Mouse (Mus musculus) midbrain, embryonic 15.5 days (tissue): ENCODE measurements around the gene Itgb2. TPM values are rescaled to one million over a fixed set of nuclear protein-coding genes. Genes with fewer than 3 reads are reported as not detected.
A peak's percentile ranks its signal among the peaks of the same experiment; 100 is the strongest.

Source experiments
- ATAC-seq: fragments of 200-750 bp; cut with Nextera tagmentation; replicated peaks from 2 replicates; pipeline ENCODE4 v1.8.0; 2017; ENCODE audit warnings: moderate TSS enrichment
- H3K27ac ChIP-seq: fragments of 300-500 bp; sonication (generic); 2 replicates; pipeline ENCODE4 v1.5.1; 2015; ENCODE audit warnings: mild to moderate bottlenecking, inconsistent platforms
- H3K27me3 ChIP-seq: fragments of 300-500 bp; sonication (generic); replicated peaks from 2 replicates; pipeline ENCODE4 v1.6.1; 2015; ENCODE audit warnings: inconsistent platforms
- H3K36me3 ChIP-seq: fragments of 300-500 bp; sonication (generic); replicated peaks from 2 replicates; pipeline ENCODE4 v1.6.1; 2015; ENCODE audit warnings: inconsistent platforms
- H3K4me1 ChIP-seq: fragments of 300-500 bp; sonication (generic); 2 replicates; pipeline ENCODE4 v1.6.1; 2015; ENCODE audit warnings: inconsistent platforms
- H3K4me2 ChIP-seq: fragments of 300-500 bp; sonication (generic); 2 replicates; pipeline ENCODE4 v1.6.1; 2015; ENCODE audit warnings: inconsistent platforms, mild to moderate bottlenecking, moderate library complexity
- H3K4me3 ChIP-seq: fragments of 300-500 bp; sonication (generic); 2 replicates; pipeline ENCODE4 v1.5.1; 2015; ENCODE audit warnings: mild to moderate bottlenecking, inconsistent platforms
- H3K9ac ChIP-seq: fragments of 300-500 bp; sonication (generic); 2 replicates; pipeline ENCODE4 v1.6.1; 2015; ENCODE audit warnings: mild to moderate bottlenecking, inconsistent platforms
- H3K9me3 ChIP-seq: fragments of 300-500 bp; sonication (generic); 2 replicates; pipeline ENCODE4 v1.6.1; 2016; ENCODE audit warnings: inconsistent platforms
- WGBS: fragments of 180-500 bp; shearing (Covaris S2); methylation state at CpG from one replicate; pipeline ENCODE4 v1.1.7; 2015; ENCODE audit warnings: mixed read lengths; 5-methylcytosine and 5-hydroxymethylcytosine counted together
- polyA plus RNA-seq: library from polyadenylated mRNA; unstranded; fragments of >200 nt; fragmentation: Nextera tagmentation; extraction: Ambion mirVana; gene quantifications from 2 replicates; pipeline ENCODE4 v1.2.1, GENCODE M21; 2015

Itgb2 gene
- polyA plus RNA-seq, 1 experiment from 2014 or later: 0.81 TPM

GRCm38 (mm10) chr10:77560830-77561229 lies 30.8 kb downstream of the Itgb2 start:
- no peaks in the 10 kb centered on the region for H3K4me1 ChIP-seq
- 90% methylated on average over 9 of the region's 9 CpGs for WGBS
- ATAC-seq: no peak

GRCm38 (mm10) chr10:77561508-77561907 lies 31.5 kb downstream of the Itgb2 start:
- no peak overlapping the region for H3K4me3 ChIP-seq
- H3K4me2 ChIP-seq: no peak overlapping the region
- ATAC-seq: no peak
- 74% methylated on average over 2 of the region's 2 CpGs for WGBS
- no peaks in the 10 kb centered on the region for H3K9me3 ChIP-seq
- H3K9ac ChIP-seq: no peak overlapping the region
- H3K27ac ChIP-seq: no peak overlapping the region
- no peaks in the 10 kb centered on the region for H3K4me1 ChIP-seq
- no peaks in the 10 kb centered on the region for H3K36me3 ChIP-seq
- H3K27me3 ChIP-seq: no peaks in the 10 kb centered on the region

More at GRCm38 (mm10) chr10:77560830-77561229, 30.8 kb downstream of the Itgb2 start:
- no peak overlapping the region for H3K9ac ChIP-seq
- H3K27me3 ChIP-seq: no peaks in the 10 kb centered on the region
- no peaks in the 10 kb centered on the region for H3K36me3 ChIP-seq
- no peak overlapping the region for H3K4me2 ChIP-seq
- H3K4me3 ChIP-seq: no peak overlapping the region
- no peaks in the 10 kb centered on the region for H3K9me3 ChIP-seq
- H3K27ac ChIP-seq: no peak overlapping the region

- no peak for ATAC-seq
- no peak overlapping the region for H3K27ac ChIP-seq
- no peaks in the 10 kb centered on the region for H3K36me3 ChIP-seq
- 87% methylated on average over 8 of the region's 8 CpGs for WGBS
- H3K4me2 ChIP-seq: no peak overlapping the region
- H3K27me3 ChIP-seq: no peaks in the 10 kb centered on the region
- H3K9ac ChIP-seq: no peak overlapping the region
- H3K4me3 ChIP-seq: no peak overlapping the region
- H3K4me1 ChIP-seq: no peaks in the 10 kb centered on the region
- H3K9me3 ChIP-seq: no peaks in the 10 kb centered on the region
Observed at GRCm38 (mm10) chr10:77565005-77565404, 35.0 kb downstream of the Itgb2 start.

DNA sequence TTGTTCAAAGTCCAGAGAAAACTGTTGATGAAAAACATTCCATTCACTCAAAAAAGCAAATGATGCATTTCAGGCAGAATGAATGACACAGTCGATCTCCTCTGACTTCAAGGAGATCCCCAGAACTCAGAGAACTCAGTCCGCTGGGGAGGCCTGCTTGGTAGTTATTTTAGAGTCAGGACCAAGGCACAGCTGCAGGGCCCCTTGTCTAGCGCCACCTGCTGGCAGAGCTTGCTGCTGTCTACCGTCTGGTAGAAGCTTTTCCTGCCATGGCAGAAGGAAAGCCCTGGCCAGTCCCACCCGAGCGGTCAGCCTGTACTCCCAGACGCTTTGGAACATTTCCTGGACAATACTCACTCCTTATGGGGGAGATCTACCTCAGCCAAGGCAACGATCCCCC lies 36.6 kb downstream of the Itgb2 start:
- no peak overlapping the region for H3K4me3 ChIP-seq
- WGBS: 36% methylated on average over 8 of the region's 8 CpGs
- no peaks in the 10 kb centered on the region for H3K27me3 ChIP-seq
- no peak for ATAC-seq
- H3K4me1 ChIP-seq: no peaks in the 10 kb centered on the region
- H3K27ac ChIP-seq: no peak overlapping the region
- no peaks in the 10 kb centered on the region for H3K9me3 ChIP-seq
- H3K4me2 ChIP-seq: no peak overlapping the region
- H3K36me3 ChIP-seq: no peaks in the 10 kb centered on the region
- H3K9ac ChIP-seq: no peak overlapping the region

- Histone ChIP-seq H3K9me3 (no peaks in the 10 kb centered on the region), H3K4me2 (no peak overlapping the region), H3K27ac (no peak overlapping the region), H3K9ac (no peak overlapping the region), H3K27me3 (no peaks in the 10 kb centered on the region), H3K4me3 (no peak overlapping the region), H3K36me3 (no peaks in the 10 kb centered on the region), H3K4me1 (no peaks in the 10 kb centered on the region)
- 39% methylated on average over 7 of the region's 7 CpGs for WGBS
- no peak for ATAC-seq
Observed at GRCm38 (mm10) chr10:77569481-77569880, 39.4 kb downstream of the Itgb2 start.

DNA sequence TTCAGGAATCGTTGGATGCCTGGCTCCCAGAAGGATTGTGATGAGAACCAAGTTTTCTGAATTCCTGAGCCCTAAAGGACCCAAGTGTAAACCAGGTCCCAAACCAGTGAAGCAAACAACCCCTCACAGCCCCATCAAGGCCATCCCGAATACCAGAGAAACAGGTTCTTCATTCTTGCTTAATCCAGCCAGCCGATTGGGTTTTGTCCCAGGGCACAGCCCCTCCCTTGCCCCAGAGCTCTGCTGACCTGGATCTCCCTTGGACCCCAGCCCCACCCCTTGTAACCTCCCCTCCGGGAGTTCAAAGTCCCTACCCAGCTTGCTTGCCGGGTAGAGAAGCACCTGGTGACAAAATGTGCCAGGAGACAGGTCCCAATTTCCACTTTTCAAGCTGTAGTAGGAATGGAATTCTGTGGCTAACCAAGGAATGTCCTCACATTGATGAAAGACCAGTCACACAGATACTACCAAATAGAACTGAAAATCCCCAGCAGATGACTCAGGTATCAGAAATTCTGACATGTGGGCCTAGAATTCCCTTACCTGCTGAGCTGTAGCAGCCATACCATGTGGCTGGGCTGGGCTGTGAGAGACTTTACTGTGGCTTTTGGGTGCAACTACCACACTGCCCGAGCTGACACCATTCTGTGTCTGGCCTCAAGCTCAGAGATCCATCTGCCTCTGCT lies 40.1 kb downstream of the Itgb2 start:
- Histone ChIP-seq H3K9me3 (no peaks in the 10 kb centered on the region), H3K4me2 (no peak overlapping the region), H3K4me1 (no peaks in the 10 kb centered on the region), H3K27ac (no peak overlapping the region), H3K9ac (no peak overlapping the region), H3K4me3 (no peak overlapping the region), H3K27me3 (no peaks in the 10 kb centered on the region), H3K36me3 (no peaks in the 10 kb centered on the region)
- WGBS: 68% methylated on average over 6 of the region's 6 CpGs
- no peak for ATAC-seq

DNA sequence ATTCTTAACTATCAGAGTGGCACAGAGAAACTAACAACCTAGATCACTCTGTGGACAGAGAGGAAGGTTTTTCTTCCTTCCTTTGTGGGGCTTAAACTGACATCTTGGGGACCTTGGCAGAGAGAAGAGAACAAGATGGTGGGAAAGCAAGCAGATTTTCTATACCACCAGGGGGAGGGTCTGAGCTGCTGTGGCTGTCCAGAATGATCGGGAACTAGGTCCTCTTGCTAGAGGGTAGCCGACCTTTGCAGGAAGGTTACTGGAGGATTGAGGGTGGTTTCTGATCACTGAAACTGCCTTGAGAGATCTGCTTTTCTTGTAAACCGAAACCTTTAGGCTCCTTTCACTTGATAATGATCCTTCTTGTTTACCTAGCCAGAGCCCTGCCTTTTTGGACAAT lies 42.2 kb downstream of the Itgb2 start:
- no peaks in the 10 kb centered on the region for H3K4me1 ChIP-seq
- no peak overlapping the region for H3K4me2 ChIP-seq
- no peak for ATAC-seq
- H3K27me3 ChIP-seq: no peaks in the 10 kb centered on the region
- H3K27ac ChIP-seq: no peak overlapping the region
- H3K36me3 ChIP-seq: no peaks in the 10 kb centered on the region
- no peaks in the 10 kb centered on the region for H3K9me3 ChIP-seq
- no peak overlapping the region for H3K9ac ChIP-seq
- WGBS: 34% methylated on average over 3 of the region's 3 CpGs
- H3K4me3 ChIP-seq: no peak overlapping the region

DNA sequence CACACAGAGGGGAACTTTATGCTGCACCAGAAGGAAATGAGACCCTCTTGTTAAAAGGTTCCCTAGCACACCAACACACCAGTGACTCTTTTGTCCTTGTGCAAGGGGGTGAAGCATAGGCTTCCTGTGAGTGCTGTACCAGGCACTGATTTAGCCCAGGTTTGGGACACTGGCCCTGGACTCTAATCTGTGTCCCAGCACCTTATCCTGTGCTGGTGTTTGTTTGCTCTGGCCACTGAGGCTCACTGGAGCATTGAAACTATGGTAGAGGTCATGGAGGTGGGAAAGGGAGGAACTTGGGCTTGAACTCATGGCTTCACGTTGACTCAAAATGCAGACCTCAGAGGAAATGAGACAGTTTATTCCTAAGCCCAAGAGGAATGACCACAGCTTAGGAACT lies 43.1 kb downstream of the Itgb2 start:
- Histone ChIP-seq H3K4me3 (no peak overlapping the region), H3K36me3 (no peaks in the 10 kb centered on the region), H3K27me3 (no peaks in the 10 kb centered on the region), H3K9me3 (no peaks in the 10 kb centered on the region), H3K27ac (no peak overlapping the region), H3K4me2 (no peak overlapping the region), H3K4me1 (no peaks in the 10 kb centered on the region), H3K9ac (no peak overlapping the region)
- no peak for ATAC-seq
- WGBS: 68% methylated on average over 1 of the region's 1 CpGs

- peaks cover 25% of the 10 kb centered on the region for H3K4me1 ChIP-seq
- no peak overlapping the region for H3K9ac ChIP-seq
- peak overlapping the region; percentile 87; the same call in 1 of the 2 replicates for H3K4me2 ChIP-seq
- no peak for ATAC-seq
- 64% methylated on average over 10 of the region's 10 CpGs for WGBS
- no peaks in the 10 kb centered on the region for H3K27me3 ChIP-seq
- H3K4me3 ChIP-seq: no peak overlapping the region
- no peaks in the 10 kb centered on the region for H3K36me3 ChIP-seq
- H3K9me3 ChIP-seq: no peaks in the 10 kb centered on the region
- no peak overlapping the region for H3K27ac ChIP-seq
Observed at GRCm38 (mm10) chr10:77580027-77580920, 50.2 kb downstream of the Itgb2 start.

DNA sequence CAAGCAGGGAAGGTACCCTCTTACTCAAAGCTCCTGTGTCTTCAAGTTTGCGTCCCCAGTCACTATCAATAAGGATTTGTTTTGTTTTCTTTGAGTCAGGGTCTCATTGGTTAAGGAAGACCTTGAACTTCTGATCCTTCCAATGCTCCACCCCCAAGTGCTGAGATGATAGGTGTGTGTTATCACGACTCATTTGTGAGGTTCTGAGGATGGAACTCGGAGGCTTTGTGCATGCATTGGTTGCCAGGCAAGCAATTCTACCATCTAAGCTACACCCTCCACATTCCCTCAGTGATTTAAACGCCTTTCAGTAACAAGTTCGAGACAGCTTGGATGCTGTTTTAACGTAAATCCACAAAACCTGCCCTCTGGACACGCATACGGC lies 51.0 kb downstream of the Itgb2 start:
- 8% methylated on average over 8 of the region's 8 CpGs for WGBS
- H3K4me2 ChIP-seq: peak overlapping the region; percentile 87

DNA sequence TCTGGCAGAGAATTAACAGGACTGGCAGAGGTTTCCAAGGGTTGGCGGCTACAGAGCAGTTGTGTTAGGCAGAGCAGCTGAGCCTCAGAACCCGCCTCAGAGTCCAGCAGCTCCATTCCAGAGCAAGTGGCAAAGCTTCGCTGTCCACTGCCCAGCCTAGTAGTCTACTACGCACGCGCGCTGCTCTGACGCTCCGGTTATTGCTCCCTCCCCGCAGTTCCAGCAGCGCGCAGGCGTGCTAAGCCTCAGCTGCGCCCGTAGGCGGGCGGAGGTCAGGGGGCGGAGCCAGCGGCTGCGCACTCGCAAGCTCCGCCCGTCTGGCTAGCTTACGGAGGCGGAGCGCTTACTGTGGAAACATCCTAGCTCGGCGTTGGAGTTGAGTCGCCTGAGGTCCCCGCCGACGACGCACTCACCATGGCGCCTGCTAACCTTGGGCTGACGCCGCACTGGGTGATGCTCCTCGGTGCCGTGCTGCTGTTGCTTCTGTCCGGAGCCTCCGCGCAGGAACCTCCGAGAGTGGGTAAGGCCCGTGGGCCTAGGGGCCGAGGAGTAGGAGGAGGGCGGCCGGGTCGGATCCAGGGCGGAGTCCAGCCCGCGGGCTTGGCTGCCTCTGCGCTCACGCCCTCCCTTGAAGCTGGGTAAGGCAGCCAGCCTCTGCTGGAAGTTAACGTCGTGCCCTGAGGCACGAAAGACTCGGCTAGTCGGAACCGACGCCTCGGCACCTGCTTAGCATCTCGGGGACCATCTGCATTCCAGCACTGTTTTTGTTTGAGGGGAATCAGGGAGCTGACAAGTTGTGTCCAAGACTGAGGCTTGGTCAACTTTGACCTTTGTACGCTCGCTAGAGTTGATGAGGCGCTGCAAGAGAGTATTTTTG lies 51.6 kb downstream of the Itgb2 start, which contains the start of gene Pttg1ip:
TSS of gene Pttg1ip (plus strand) at position 313 of the 877 bp plus-strand sequence.
- Histone ChIP-seq H3K9ac (peak within 1 kb of the TSS; percentile 80), H3K27me3 (no peaks in the 10 kb centered on the region), H3K27ac (peak within 1 kb of the TSS; percentile 89), H3K4me1 (peaks cover 32% of the 10 kb centered on the region), H3K4me3 (peak within 1 kb of the TSS; percentile 64), H3K4me2 (peak within 1 kb of the TSS; percentile 87), H3K36me3 (no peaks in the 10 kb centered on the region), H3K9me3 (no peaks in the 10 kb centered on the region)
- peak; percentile 98 for ATAC-seq
- under 1% methylated on average over 63 of the region's 64 CpGs for WGBS

More for the DNA sequence above, 51.0 kb downstream of the Itgb2 start:
- peak overlapping the region; percentile 65 for H3K9ac ChIP-seq
- H3K9me3 ChIP-seq: no peaks in the 10 kb centered on the region
- no peaks in the 10 kb centered on the region for H3K27me3 ChIP-seq
- H3K4me1 ChIP-seq: peaks cover 27% of the 10 kb centered on the region
- ATAC-seq: peak; percentile 25; the same call in 1 of the 2 replicates
- no peaks in the 10 kb centered on the region for H3K36me3 ChIP-seq
- H3K27ac ChIP-seq: peak overlapping the region; percentile 89
- peak overlapping the region; percentile 64 for H3K4me3 ChIP-seq

GRCm38 (mm10) chr10:77582285-77582618 lies 52.2 kb downstream of the Itgb2 start:
- Histone ChIP-seq H3K4me3 (peak overlapping the region; percentile 64), H3K36me3 (no peaks in the 10 kb centered on the region), H3K27me3 (no peaks in the 10 kb centered on the region), H3K27ac (peak overlapping the region; percentile 84; the same call in 1 of the 2 replicates), H3K9me3 (no peaks in the 10 kb centered on the region), H3K4me1 (peaks cover 36% of the 10 kb centered on the region), H3K9ac (peak overlapping the region; percentile 80), H3K4me2 (peak overlapping the region; percentile 87)
- 8% methylated on average over 8 of the region's 8 CpGs for WGBS
- ATAC-seq: no peak; the same call in 1 of the 2 replicates
